Mouse (Mus musculus): Measurements from ENCODE around the gene Blcap.

GRCm38 (mm10) chr2:157534163-157534562 is 36.9 kb downstream of the Blcap start:
- TF ChIP-seq POLR2A (IDR thresholded peaks at IDR 0.05; ENCODE audit: control insufficient read depth, low read depth, low read length) (no peak), CTCF (IDR thresholded peaks at IDR 0.05; ENCODE audit: control insufficient read depth, insufficient read depth, insufficient replicate concordance, low read depth, low read length) (no peak)

All from testis, adult 2 months (tissue).